Mouse (Mus musculus) embryonic facial prominence, embryonic 11.5 days (tissue): ENCODE measurements around the gene Best2. TPM values are rescaled to one million over a fixed set of nuclear protein-coding genes. Genes with fewer than 3 reads are reported as not detected.

Source experiments
- ATAC-seq: fragments of 200-750 bp; cut with Nextera tagmentation; replicated peaks from 2 replicates; pipeline ENCODE4 v1.8.0; 2017; ENCODE audit warnings: low read depth; ENCODE audit not compliant: insufficient number of reproducible peaks, low FRiP score, low TSS enrichment
- DNase-seq: peaks from one replicate; pipeline ENCODE4 v3.0.0-alpha.2; 2015; ENCODE audit warnings: low spot score
- H3K27ac ChIP-seq: fragments of 300-500 bp; sonication (generic); replicated peaks from 2 replicates; pipeline ENCODE4 v1.5.1; 2014; ENCODE audit warnings: mild to moderate bottlenecking, low read depth, low read length, control low read depth
- H3K27me3 ChIP-seq: fragments of 300-500 bp; sonication (generic); 2 replicates; pipeline ENCODE4 v1.6.1; 2014; ENCODE audit warnings: mild to moderate bottlenecking, low read length, moderate library complexity, mixed read lengths; ENCODE audit not compliant: control insufficient read depth, insufficient read depth
- H3K36me3 ChIP-seq: fragments of 300-500 bp; sonication (generic); replicated peaks from 2 replicates; pipeline ENCODE4 v1.6.1; 2014; ENCODE audit warnings: low read depth, mild to moderate bottlenecking, low read length, moderate library complexity, mixed read lengths; ENCODE audit not compliant: control insufficient read depth, insufficient read depth
- H3K4me1 ChIP-seq: fragments of 300-500 bp; sonication (generic); 2 replicates; pipeline ENCODE4 v1.6.1; 2014; ENCODE audit warnings: low read length, mixed read lengths; ENCODE audit not compliant: control insufficient read depth, insufficient read depth
- H3K4me2 ChIP-seq: fragments of 300-500 bp; sonication (generic); 2 replicates; pipeline ENCODE4 v1.6.1; 2014; ENCODE audit warnings: low read depth, mild to moderate bottlenecking, control low read depth, low read length, moderate library complexity
- H3K4me3 ChIP-seq: fragments of 300-500 bp; sonication (generic); 2 replicates; pipeline ENCODE4 v1.5.1; 2014; ENCODE audit warnings: low read depth, low read length, control low read depth
- H3K9ac ChIP-seq: fragments of 300-500 bp; sonication (generic); replicated peaks from 2 replicates; pipeline ENCODE4 v1.6.1; 2014; ENCODE audit warnings: mild to moderate bottlenecking, control low read depth, low read length
- H3K9me3 ChIP-seq: fragments of 300-500 bp; sonication (generic); replicated peaks from 2 replicates; pipeline ENCODE4 v1.6.1; 2016; ENCODE audit warnings: mild to moderate bottlenecking, low read length, inconsistent platforms, mixed read lengths; ENCODE audit not compliant: control insufficient read depth
- WGBS: fragments of 180-500 bp; shearing (Covaris S2); extraction: QIAGEN DNeasy Blood & Tissue Kit; methylation state at CpG from one replicate; pipeline ENCODE4 v1.1.7; 2014; 5-methylcytosine and 5-hydroxymethylcytosine counted together
- polyA plus RNA-seq: library from polyadenylated mRNA; unstranded; fragments of >200 nt; fragmentation: Nextera tagmentation; extraction: Ambion mirVana; gene quantifications from 2 replicates; pipeline ENCODE4 v1.2.1, GENCODE M21; 2014

The Best2 gene
- polyA plus RNA-seq, 1 experiment from 2014 or later, result not detected

DNA sequence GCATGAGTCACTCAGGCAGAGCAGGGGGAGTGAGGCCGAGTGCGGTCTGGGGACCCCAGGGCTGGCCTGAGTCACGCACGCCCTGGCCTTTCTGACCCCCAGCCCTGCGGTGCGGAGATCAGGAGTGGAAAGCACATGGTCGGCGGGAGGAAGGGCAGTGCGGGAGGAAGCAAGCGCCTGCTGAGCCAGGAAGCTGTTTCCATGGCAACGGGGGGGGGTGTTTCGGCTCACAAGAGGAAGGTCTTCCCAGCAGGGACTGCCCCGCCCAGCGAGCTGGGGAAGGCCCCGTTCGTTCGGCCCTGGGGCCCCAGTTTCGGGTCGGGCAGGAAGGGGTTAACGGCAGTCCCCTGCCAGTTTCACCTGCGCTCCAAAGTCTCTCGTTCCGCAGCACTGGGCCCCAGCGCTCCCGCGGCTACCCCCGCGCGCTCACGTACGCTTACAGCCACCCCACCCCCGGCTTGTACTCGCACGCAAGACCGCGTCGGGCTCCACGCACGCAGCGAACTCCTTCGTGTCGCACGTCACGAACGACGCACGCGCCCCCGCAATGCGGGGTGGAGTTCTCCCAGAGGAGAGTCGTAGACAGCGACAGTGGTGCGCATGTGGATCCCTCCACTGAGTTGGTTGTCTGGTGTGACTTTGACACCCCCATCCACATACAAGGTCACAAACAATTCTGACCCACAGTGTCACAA lies 28.5 kb downstream of the Best2 start:
- H3K36me3 ChIP-seq, result no peaks in the 10 kb centered on the region
- H3K4me2 ChIP-seq, result peak overlapping the region; percentile 99
- H3K4me3 ChIP-seq, result peak overlapping the region; percentile 44
- ATAC-seq, result no peak
- 0 out of 2 replicates have a peak overlapping the region, but pooled peaks have one; percentile 28 for H3K27ac ChIP-seq
- DNase-seq, result peak; percentile 89
- H3K9me3 ChIP-seq, result no peaks in the 10 kb centered on the region
- peaks cover 13% of the 10 kb centered on the region for H3K4me1 ChIP-seq
- 0% methylated on average over 53 of the region's 53 CpGs for WGBS
- no peaks in the 10 kb centered on the region for H3K27me3 ChIP-seq
- peak overlapping the region; percentile 57 for H3K9ac ChIP-seq

DNA sequence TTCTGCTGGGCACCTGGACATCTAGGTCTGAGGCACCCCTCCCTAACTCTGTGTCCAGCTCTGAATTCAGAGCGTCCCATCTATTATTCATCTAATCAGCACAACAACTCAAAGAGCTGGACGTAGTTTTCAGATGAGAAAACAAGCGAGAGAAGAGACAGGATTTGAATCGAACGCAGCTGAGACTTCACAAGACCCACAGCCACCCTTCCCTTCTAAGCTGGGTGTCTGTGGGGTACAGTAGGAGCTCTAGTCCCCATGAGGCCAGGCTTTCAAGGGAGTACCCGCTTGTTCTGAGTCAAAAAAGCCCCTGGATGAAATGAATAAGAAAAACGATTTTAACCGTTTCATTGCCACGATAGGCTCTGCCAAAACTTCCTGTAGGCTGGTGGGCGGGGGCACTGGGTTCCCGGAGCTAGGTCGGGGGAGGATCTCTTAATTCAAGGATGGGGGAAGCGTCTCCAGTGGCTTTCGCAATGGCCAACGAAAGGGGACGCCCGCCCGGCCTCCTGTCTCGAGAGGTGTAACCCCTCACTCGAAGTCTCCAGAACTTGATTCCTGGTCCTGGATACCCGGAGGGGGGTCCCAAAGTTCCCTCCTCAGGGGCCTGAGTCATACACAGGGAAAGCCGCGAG lies 29.2 kb downstream of the Best2 start:
- Histone ChIP-seq H3K9ac (peak overlapping the region; percentile 57), H3K4me1 (peaks cover 15% of the 10 kb centered on the region), H3K27me3 (peaks cover 3% of the 10 kb centered on the region; the same call in 1 of the 2 replicates), H3K4me3 (peak overlapping the region; percentile 44), H3K9me3 (no peaks in the 10 kb centered on the region), H3K27ac (peak overlapping the region; percentile 41; the same call in 1 of the 2 replicates), H3K36me3 (no peaks in the 10 kb centered on the region), H3K4me2 (peak overlapping the region; percentile 99)
- no peak for ATAC-seq
- WGBS, result 0% methylated on average over 23 of the region's 23 CpGs
- DNase-seq, result peak; percentile 57

DNA sequence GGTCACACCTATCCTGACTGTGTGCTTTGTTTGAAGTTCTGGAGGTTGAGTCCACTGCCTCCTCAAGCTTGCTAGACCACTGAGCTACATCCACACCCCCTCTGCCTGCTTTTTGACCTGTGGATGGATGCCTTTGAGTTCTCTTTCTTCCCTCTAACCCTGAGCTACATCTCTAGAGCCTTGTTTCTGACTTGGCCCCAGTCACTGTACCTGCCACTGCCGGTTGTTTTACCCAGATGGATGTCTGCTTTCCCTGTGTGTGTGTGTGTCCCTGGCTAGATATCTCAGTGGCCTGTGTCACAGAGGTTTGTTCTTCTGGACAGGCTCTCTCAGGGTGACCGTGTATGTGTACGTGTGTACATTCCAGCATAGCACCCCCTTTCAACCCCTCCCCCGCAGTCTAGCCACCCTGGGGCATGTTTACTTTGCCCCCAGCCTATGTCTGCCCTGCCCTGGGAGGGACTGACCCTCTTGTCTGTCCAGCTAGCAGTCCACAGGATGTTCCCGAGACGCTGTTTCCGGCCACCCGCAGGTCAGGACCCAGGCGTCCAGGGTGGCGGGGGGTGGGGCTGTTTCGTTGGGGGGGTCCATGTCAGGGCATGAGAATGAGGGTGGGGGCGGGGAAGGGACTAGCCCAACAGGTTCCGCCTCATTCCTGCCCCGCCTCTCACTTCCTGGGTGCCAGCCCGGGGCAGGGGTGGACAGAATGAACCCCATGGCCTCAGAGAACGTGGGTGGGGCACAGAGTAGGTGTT lies 29.9 kb downstream of the Best2 start:
- Histone ChIP-seq H3K9me3 (no peaks in the 10 kb centered on the region), H3K4me2 (peak overlapping the region; percentile 99), H3K9ac (no peak overlapping the region; the same call in 1 of the 2 replicates), H3K27me3 (peaks cover 3% of the 10 kb centered on the region; the same call in 1 of the 2 replicates), H3K36me3 (no peaks in the 10 kb centered on the region), H3K27ac (peak overlapping the region; percentile 41), H3K4me1 (peaks cover 17% of the 10 kb centered on the region), H3K4me3 (peak overlapping the region; percentile 44; the same call in 1 of the 2 replicates)
- DNase-seq (no peak), ATAC-seq (no peak)
- WGBS, result 5% methylated on average over 16 of the region's 16 CpGs

DNA sequence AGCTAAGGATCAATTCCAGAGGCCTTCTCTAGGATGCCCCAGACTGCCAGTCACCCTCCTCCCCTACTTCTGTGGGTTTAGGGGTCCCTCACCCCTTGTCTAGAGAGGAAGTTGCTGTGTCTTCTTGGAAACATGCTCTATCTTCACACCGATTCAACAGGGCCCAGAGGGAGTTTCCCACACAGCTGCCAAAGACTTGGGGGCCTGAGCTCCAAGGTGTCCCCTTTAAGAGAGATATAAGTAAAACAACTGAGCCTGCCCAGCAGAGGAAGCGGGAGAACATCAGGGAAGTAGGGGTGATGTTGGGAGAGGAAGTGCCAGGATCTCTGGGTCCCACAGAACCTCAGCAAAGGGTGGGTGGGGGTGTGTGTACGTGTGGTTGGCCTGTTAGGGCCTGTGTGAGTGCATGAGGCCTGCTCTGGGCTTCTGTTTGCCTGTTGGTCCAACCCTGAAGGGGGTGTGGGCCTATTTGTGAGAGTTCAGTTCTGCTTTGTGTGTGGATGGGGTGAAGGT lies 31.8 kb downstream of the Best2 start:
- Histone ChIP-seq H3K4me3 (no peak overlapping the region), H3K4me1 (peaks cover 24% of the 10 kb centered on the region), H3K4me2 (no peak overlapping the region), H3K9me3 (no peaks in the 10 kb centered on the region), H3K27ac (no peak overlapping the region), H3K27me3 (peaks cover 15% of the 10 kb centered on the region), H3K36me3 (no peaks in the 10 kb centered on the region), H3K9ac (no peak overlapping the region)
- no peak for ATAC-seq
- 64% methylated on average over 3 of the region's 3 CpGs for WGBS
- no peak for DNase-seq

DNA sequence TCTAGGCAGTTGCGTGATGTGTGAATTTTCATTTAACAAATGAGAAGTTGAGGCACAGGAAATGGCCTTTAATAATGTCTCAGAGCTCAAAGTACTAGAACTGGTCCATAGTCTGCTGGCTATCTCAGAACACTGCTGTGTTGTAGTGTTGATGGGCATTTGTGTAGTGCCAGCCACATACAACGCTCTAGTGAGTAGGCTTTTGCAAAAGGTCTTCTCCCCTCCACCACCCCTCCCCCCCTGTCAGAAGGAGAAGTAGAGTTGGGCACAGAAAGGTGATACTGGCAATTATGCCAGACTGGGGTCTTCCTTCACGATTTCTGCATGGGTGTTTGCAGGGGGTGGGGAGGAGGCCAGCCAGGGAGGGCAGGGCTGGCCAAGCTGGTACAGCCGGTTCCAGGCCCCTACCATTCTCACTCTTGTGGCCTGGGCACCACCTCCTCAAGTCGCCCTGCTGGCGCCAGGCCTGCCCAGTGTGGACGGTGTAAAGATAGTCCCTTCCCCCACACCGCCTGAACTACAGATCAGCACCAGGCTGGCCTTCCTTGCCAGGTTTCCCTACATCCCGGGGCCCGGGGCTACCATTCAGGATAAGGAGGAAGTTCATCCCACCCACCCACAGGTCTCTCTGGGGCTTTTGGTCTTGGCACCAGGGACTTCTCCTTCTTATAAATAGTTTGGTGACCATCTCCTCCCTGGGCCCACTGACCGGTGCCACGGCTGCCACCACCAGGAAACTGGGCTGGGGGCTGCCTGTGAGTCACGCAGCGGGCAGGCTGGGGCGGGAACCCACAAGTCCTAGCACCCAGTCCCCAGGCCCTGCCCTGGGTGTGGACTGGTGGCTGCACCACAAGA lies 32.5 kb downstream of the Best2 start:
- Histone ChIP-seq H3K9ac (no peak overlapping the region), H3K27me3 (peaks cover 22% of the 10 kb centered on the region), H3K36me3 (no peaks in the 10 kb centered on the region), H3K9me3 (no peaks in the 10 kb centered on the region), H3K4me3 (no peak overlapping the region), H3K4me2 (no peak overlapping the region), H3K4me1 (peaks cover 27% of the 10 kb centered on the region), H3K27ac (no peak overlapping the region)
- WGBS, result 76% methylated on average over 15 of the region's 15 CpGs
- ATAC-seq (no peak), DNase-seq (no peak)

DNA sequence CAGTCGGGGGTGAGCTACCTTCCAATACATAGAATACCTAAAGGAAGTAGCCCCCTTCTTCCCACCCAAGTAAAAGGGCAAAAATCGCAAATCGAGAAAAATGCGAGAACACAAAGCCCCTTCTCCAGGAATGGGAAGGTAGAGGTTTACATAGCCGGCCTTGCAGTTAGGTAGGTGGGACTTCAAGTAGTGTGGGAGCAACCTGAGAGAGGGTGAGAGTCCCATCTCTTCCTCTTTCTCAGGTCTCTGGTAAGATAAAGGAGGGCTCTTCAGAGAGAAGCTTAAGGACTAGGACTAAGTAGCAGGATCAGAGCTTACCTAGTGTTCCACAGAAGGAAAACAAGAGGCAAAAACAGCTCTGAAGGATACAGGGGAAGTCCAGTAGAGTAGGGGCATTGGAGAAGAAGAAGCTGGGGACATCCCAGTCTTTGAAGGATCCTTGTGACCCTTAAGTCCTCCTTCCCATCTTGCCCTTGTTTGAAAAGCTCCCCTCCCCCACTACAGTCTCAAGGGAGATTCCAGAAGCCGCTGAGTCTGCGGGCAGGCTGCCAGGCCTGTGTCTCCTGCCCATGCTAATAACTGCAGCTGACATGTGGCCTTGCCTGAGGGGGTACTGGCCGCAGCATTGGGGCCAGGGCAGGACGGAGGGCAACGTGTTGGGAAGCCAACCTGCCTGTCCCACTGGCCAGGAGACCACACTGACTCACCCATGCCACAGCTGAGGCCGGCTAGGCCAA lies 33.5 kb downstream of the Best2 start:
- DNase-seq (no peak), ATAC-seq (no peak)
- Histone ChIP-seq H3K9ac (no peak overlapping the region), H3K4me3 (peak overlapping the region; percentile 28; the same call in 1 of the 2 replicates), H3K4me2 (no peak overlapping the region), H3K27ac (no peak overlapping the region), H3K27me3 (peaks cover 22% of the 10 kb centered on the region), H3K36me3 (no peaks in the 10 kb centered on the region), H3K4me1 (peaks cover 27% of the 10 kb centered on the region), H3K9me3 (no peaks in the 10 kb centered on the region)
- WGBS, result 28% methylated on average over 11 of the region's 11 CpGs
